Comparison of ENCODE assay signal across 31 mouse cellular contexts in the genomic region with DNA sequence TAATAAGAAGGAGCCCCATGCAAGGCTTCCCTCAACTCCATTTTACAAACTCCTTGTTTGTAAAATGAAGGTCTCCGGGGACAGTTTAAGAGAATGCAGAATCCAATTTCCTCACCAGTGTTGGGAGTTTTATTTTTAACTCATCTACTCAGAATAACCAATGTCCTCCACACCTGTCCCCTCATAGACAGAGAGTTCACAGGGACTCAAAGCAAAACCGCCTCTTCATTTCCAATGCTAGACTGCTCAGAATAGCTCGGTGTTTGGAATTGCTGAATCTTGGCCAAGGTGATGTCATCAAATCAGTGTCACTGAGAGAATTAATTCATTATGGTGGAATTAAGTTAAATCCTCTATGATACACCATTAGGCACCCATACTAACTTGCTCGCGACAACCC. TPM values are rescaled to one million over a fixed set of nuclear protein-coding genes. Genes with fewer than 3 reads are reported as not detected.
DNase-seq lines count a peak whose midpoint lies in the region; ATAC-seq and TF ChIP-seq lines count a peak whose summit lies in the region.
"Had no signal": no experiment of that assay in that cellular context is flagged by ENCODE, and none has a peak within 500 bp of the region (broad histone marks: within the 10 kb centered on the region; RNA-seq: fewer than 3 reads in every experiment).

No protein-coding gene starts in this region.

- no peak overlapping the region for H3K4me3 ChIP-seq in heart, embryonic 13.5 days
- H3K4me3 ChIP-seq in kidney, adult 2 months (ENCODE audit: insufficient read depth, low read depth, low read length): no peak overlapping the region
- H3K4me3 ChIP-seq in kidney, embryonic 16.5 days (ENCODE audit: low read length): no peak overlapping the region
- H3K4me3 ChIP-seq in brown adipose tissue, adult 24 weeks (ENCODE audit: insufficient read depth, low read depth, low read length): no peak overlapping the region
- H3K4me3 ChIP-seq in myocyte: no peak overlapping the region
- H3K4me3 ChIP-seq in lung, adult 2 months (replicated peaks; ENCODE audit: extremely low read depth, low read depth, low read length): no peak overlapping the region
- H3K4me3 ChIP-seq: erythroblast, embryonic 14.5 days; hindbrain, embryonic 13.5 days; midbrain, embryonic 15.5 days; neural tube, embryonic 13.5 days; stomach, embryonic 15.5 days had no signal

- no peak for TF ChIP-seq POLR2A in kidney, adult 2 months (IDR thresholded peaks at IDR 0.05; ENCODE audit: low read depth, low read length)
- no peak for TF ChIP-seq POLR2A in myocyte (IDR thresholded peaks at IDR 0.05; ENCODE audit: insufficient read length, low read depth)
- TF ChIP-seq POLR2A in lung, adult 2 months (IDR thresholded peaks at IDR 0.05; ENCODE audit: borderline replicate concordance, extremely low read depth, low read depth, low read length): no peak

- no peak overlapping the region for H3K9ac ChIP-seq in heart, embryonic 13.5 days
- no peak overlapping the region for H3K9ac ChIP-seq in kidney, embryonic 16.5 days (replicated peaks; ENCODE audit: low read length)
- H3K9ac ChIP-seq: hindbrain, embryonic 13.5 days; liver, embryonic 14.5 days; lung, embryonic 14.5 days; midbrain, embryonic 15.5 days; neural tube, embryonic 13.5 days; stomach, embryonic 15.5 days had no signal

- no peak overlapping the region for H3K4me2 ChIP-seq in heart, embryonic 13.5 days
- H3K4me2 ChIP-seq in kidney, embryonic 16.5 days (replicated peaks; ENCODE audit: low read depth, low read length): no peak overlapping the region
- peak overlapping the region; percentile 24 for H3K4me2 ChIP-seq in myocyte (ENCODE audit: low read depth)
- H3K4me2 ChIP-seq: hindbrain, embryonic 13.5 days; lung, embryonic 14.5 days; midbrain, embryonic 15.5 days; neural tube, embryonic 13.5 days; stomach, embryonic 15.5 days had no signal

- no peaks in the 10 kb centered on the region for H3K9me3 ChIP-seq in heart, embryonic 13.5 days
- no peaks in the 10 kb centered on the region for H3K9me3 ChIP-seq in kidney, embryonic 16.5 days (ENCODE audit: low read length)
- H3K9me3 ChIP-seq: hindbrain, embryonic 13.5 days; midbrain, embryonic 15.5 days; neural tube, embryonic 13.5 days; stomach, embryonic 15.5 days had no signal

- no peak for ATAC-seq in heart, embryonic 13.5 days (ENCODE audit: extremely low read depth, insufficient number of reproducible peaks, low FRiP score, low TSS enrichment)
- ATAC-seq in kidney, embryonic 16.5 days (ENCODE audit: low FRiP score, low TSS enrichment): no peak
- ATAC-seq: activated CD4-positive, CD25-positive, alpha-beta regulatory T cell, adult 4 months; intestine, embryonic 16.5 days; midbrain, embryonic 15.5 days had no signal

- no peak overlapping the region for H3ac ChIP-seq in myocyte (ENCODE audit: control insufficient read depth, insufficient read length)

- peaks cover 20% of the 10 kb centered on the region for H3K4me1 ChIP-seq in heart, embryonic 13.5 days
- no peaks in the 10 kb centered on the region for H3K4me1 ChIP-seq in kidney, adult 2 months (ENCODE audit: control insufficient read depth, insufficient read depth, low read length)
- no peaks in the 10 kb centered on the region for H3K4me1 ChIP-seq in kidney, embryonic 16.5 days (ENCODE audit: insufficient read depth, low read length)
- H3K4me1 ChIP-seq in brown adipose tissue, adult 24 weeks (ENCODE audit: control insufficient read depth, insufficient read depth, insufficient read length, low read length): no peaks in the 10 kb centered on the region
- H3K4me1 ChIP-seq in lung, adult 2 months (ENCODE audit: control insufficient read depth, insufficient read depth, low read length): no peaks in the 10 kb centered on the region
- H3K4me1 ChIP-seq: stomach, embryonic 15.5 days had no signal

- H3K27ac ChIP-seq in heart, embryonic 13.5 days (replicated peaks): 0 out of 2 replicates have a peak overlapping the region, but pooled peaks have one; percentile 17
- peak overlapping the region; percentile 23; the same call in 1 of the 2 replicates for H3K27ac ChIP-seq in kidney, adult 2 months (ENCODE audit: insufficient read depth, low read depth, low read length)
- H3K27ac ChIP-seq in kidney, embryonic 16.5 days (ENCODE audit: low read length): no peak overlapping the region
- H3K27ac ChIP-seq in brown adipose tissue, adult 24 weeks (replicated peaks; ENCODE audit: low read depth, low read length): peak overlapping the region; percentile 85
- H3K27ac ChIP-seq: hindbrain, embryonic 13.5 days; liver, embryonic 14.5 days; midbrain, embryonic 15.5 days; neural tube, embryonic 13.5 days; stomach, embryonic 15.5 days had no signal

- no peak for TF ChIP-seq CTCF in kidney, adult 2 months (conservative IDR thresholded peaks at IDR 0.05; ENCODE audit: insufficient read depth, insufficient read length, low read depth, low read length)
- no peak for TF ChIP-seq CTCF in lung, adult 2 months (IDR thresholded peaks at IDR 0.05; ENCODE audit: insufficient read depth, low read length)

- H3K27me3 ChIP-seq in heart, embryonic 13.5 days (replicated peaks): 0 out of 2 replicates have a peak, but pooled peaks cover 5% of the 10 kb centered on the region
- no peaks in the 10 kb centered on the region; the same call in 1 of the 2 replicates for H3K27me3 ChIP-seq in kidney, adult 2 months (replicated peaks; ENCODE audit: control insufficient read depth, insufficient read depth, low read length)
- H3K27me3 ChIP-seq in kidney, embryonic 16.5 days (ENCODE audit: insufficient read depth, low read length): no peaks in the 10 kb centered on the region; the same call in 1 of the 2 replicates
- no peaks in the 10 kb centered on the region for H3K27me3 ChIP-seq in myocyte (ENCODE audit: control insufficient read depth, insufficient read depth, insufficient read length)
- H3K27me3 ChIP-seq: midbrain, embryonic 15.5 days; stomach, embryonic 15.5 days had no signal

- DNase-seq in heart, postnatal 4 days: no peak
- DNase-seq in kidney, adult 2 months: no peak
- no peak for DNase-seq in lung, adult 2 months
- DNase-seq: adrenal gland, adult 2 months; adrenal gland, postnatal 36 days; B cell, adult 2 months; cerebellum, adult 8-10 months; cerebellum, postnatal 25 days; gastrocnemius, postnatal 25 days; kidney, adult 9 months; kidney, postnatal 14 days; layer of hippocampus, adult 9-11 months; liver; lung, embryonic 14.5 days; lung, postnatal 14 days; right cerebral cortex, postnatal 14 days had no signal

- WGBS in heart, embryonic 13.5 days: 53% methylated on average over 5 of the region's 5 CpGs
- WGBS in kidney, adult 2 months: 75% methylated on average over 5 of the region's 5 CpGs
- 87% methylated on average over 5 of the region's 5 CpGs for WGBS in kidney, embryonic 16.5 days
- 81% methylated on average over 5 of the region's 5 CpGs for WGBS in lung, adult 2 months

- no peaks in the 10 kb centered on the region for H3K79me2 ChIP-seq in myocyte (ENCODE audit: control insufficient read depth, insufficient read depth)

- H3K36me3 ChIP-seq in heart, embryonic 13.5 days: no peaks in the 10 kb centered on the region
- H3K36me3 ChIP-seq in kidney, adult 2 months (ENCODE audit: control insufficient read depth, insufficient read depth, low read length): no peaks in the 10 kb centered on the region
- no peaks in the 10 kb centered on the region for H3K36me3 ChIP-seq in kidney, embryonic 16.5 days (ENCODE audit: insufficient read depth, low read length)
- no peaks in the 10 kb centered on the region for H3K36me3 ChIP-seq in myocyte (ENCODE audit: control insufficient read depth, insufficient read depth)
- H3K36me3 ChIP-seq: hindbrain, embryonic 13.5 days; midbrain, embryonic 15.5 days; neural tube, embryonic 13.5 days; stomach, embryonic 15.5 days had no signal

TF ChIP-seq in myocyte, 11 proteins besides CTCF, POLR2A, EP300 and RAD21:
- no peak for TF ChIP-seq MYOD1 (IDR thresholded peaks at IDR 0.05; ENCODE audit: control insufficient read depth in 1 of 3, insufficient read length in 2 of 3, low read depth in 2 of 3)
- TF ChIP-seq TCF12 (IDR thresholded peaks at IDR 0.05; ENCODE audit: insufficient read depth, poor library complexity, severe bottlenecking): no peak
- no peak for TF ChIP-seq POLR2AphosphoS2 (IDR thresholded peaks at IDR 0.05; ENCODE audit: insufficient read length, low read depth)
- TF ChIP-seq MYOG (IDR thresholded peaks at IDR 0.05; ENCODE audit: control insufficient read depth in 1 of 3, insufficient read depth in 1 of 3, insufficient read length in 2 of 3, low read depth in 2 of 3): no peak
- no peak for TF ChIP-seq SRF (IDR thresholded peaks at IDR 0.05; ENCODE audit: control insufficient read depth, insufficient read length, low read depth)
- no peak for TF ChIP-seq TCF3 (IDR thresholded peaks at IDR 0.05; ENCODE audit: insufficient read length, low read depth)
- no peak for TF ChIP-seq CEBPB (IDR thresholded peaks at IDR 0.05; ENCODE audit: insufficient read depth, poor library complexity, severe bottlenecking)
- no peak for TF ChIP-seq MAX (IDR thresholded peaks at IDR 0.05; ENCODE audit: low read depth)
- TF ChIP-seq E2F4 (IDR thresholded peaks at IDR 0.05; ENCODE audit: insufficient read depth): no peak
- no peak for TF ChIP-seq USF1 (IDR thresholded peaks at IDR 0.05; ENCODE audit: low read depth)
- TF ChIP-seq REST (IDR thresholded peaks at IDR 0.05; ENCODE audit: insufficient read depth, insufficient read length): no peak

RNA-seq across cellular contexts. Expression of gene Irx6, which starts 44.0 kb away (rescaled TPM):
- 1.8 and 2.2 TPM in 2 replicates for polyA plus RNA-seq in heart, embryonic 13.5 days (2015; fragmentation: Nextera tagmentation; extraction: Ambion mirVana)
- not detected for total RNA-seq in heart, postnatal 4 days (2021)
- polyA plus RNA-seq in kidney, adult 2 months (2012; rRNA removed): not detected in 2 replicates
- 0.05 and 0.14 TPM in 2 replicates for polyA plus RNA-seq in kidney, embryonic 16.5 days (2015; fragmentation: Nextera tagmentation; extraction: Ambion mirVana)
- polyA plus RNA-seq in brown adipose tissue, adult 24 weeks (2012; ENCODE audit: insufficient read depth, insufficient read length, missing spikeins): not detected in 2 replicates
- polyA plus RNA-seq in myocyte (2012; fragmentation: generic; extraction: Trizol): not detected
- not detected in 2 replicates for polyA plus RNA-seq in lung, adult 2 months (2012; rRNA removed)
- total RNA-seq: adrenal gland, adult 2 months; adrenal gland, postnatal 36 days; gastrocnemius, postnatal 25 days; heart, postnatal 36 days had no signal
- polyA plus RNA-seq: activated CD4-positive, CD25-positive, alpha-beta regulatory T cell, adult 4 months; adrenal gland, adult 2 months; erythroblast, embryonic 14.5 days; intestine, embryonic 16.5 days; lung, embryonic 14.5 days; small intestine, adult 2 months; urinary bladder, adult 2 months had no signal
